Mouse (Mus musculus): Measurements from ENCODE around the gene Actn4.

GRCm38 (mm10) chr7:28955295-28955897, 6.7 kb downstream of the Actn4 start:
- no peak for TF ChIP-seq POLR2A (IDR thresholded peaks at IDR 0.05; ENCODE audit: low read depth, low read length)
- no peak for TF ChIP-seq CTCF (conservative IDR thresholded peaks at IDR 0.05; ENCODE audit: insufficient read depth, insufficient read length, low read depth, low read length)
